Mouse (Mus musculus) urinary bladder, postnatal 14 days (tissue): Measurements from ENCODE around the gene Cacna2d2.
A peak's percentile ranks its signal among the peaks of the same experiment; 100 is the strongest.
"Not testable (repeated sequence)": the region's sequence is repeated elsewhere in the genome, so short reads cannot be mapped to it uniquely, and the experiment has no call there.

Experiments
- DNase-seq: peaks from one replicate; pipeline ENCODE4 v3.0.0; 2021; ENCODE audit warnings: low spot score

Gene Cacna2d2

DNA sequence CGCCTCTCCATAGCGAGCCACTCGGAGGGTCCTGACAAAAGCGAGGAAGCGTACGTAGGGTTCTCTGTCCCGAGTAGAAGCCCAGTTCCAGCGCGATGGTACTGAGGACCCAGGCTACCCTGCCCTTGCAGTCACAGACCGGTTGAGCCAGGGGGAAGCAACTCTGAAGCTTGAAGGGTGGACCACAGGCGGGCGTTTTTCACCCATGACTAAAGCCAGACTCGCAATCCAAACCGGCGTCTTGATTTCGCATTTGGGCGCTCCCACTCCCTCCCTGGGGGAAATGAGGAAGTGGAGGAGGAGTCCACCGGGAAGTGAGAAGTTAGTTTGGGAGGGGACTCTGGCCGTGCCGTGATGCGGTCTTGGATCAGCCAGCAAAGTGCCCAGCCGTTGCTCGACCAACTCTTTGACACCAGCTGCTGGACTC, 155.6 kb downstream of the Cacna2d2 start:
- peak; percentile 70 for DNase-seq

DNA sequence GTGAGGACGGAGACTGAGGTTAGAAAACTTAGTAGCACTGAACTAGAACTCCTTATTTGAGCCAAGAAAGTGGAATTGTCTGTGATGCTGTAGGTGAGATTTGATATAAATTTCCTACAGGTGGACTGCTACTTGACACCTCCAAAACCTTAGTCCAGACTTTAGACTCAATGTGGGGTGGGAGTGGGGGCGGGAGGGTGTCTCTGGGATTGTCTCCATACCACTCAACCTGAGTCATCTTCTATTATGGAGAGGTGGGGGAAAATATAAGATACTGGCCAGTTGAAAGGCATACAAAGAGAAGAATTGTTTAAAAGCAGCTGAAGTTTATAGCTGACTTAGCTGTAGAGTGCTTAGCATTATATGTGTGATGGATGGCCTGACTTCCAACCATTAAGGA, 156.3 kb downstream of the Cacna2d2 start:
- DNase-seq = no peak

DNA sequence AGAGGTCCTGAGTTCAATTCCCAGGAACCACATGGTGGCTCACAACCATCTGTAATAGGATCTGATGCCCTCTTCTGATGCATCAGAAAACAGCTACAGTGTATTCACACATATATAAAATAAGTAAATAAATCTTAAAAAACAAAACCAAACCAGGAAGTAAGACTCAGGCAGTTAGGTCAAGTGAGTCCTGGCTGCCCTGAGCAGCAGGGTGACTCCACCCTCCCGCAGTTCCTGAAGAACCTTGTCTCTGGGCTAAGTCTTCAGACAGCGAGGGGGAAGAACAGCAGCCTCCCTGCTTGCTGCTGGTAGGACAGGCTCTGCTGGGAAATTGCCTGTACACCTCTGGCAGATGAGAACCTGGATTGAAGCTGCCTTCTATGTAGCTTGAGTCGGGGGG, 156.9 kb downstream of the Cacna2d2 start:
- DNase-seq = no peak

DNA sequence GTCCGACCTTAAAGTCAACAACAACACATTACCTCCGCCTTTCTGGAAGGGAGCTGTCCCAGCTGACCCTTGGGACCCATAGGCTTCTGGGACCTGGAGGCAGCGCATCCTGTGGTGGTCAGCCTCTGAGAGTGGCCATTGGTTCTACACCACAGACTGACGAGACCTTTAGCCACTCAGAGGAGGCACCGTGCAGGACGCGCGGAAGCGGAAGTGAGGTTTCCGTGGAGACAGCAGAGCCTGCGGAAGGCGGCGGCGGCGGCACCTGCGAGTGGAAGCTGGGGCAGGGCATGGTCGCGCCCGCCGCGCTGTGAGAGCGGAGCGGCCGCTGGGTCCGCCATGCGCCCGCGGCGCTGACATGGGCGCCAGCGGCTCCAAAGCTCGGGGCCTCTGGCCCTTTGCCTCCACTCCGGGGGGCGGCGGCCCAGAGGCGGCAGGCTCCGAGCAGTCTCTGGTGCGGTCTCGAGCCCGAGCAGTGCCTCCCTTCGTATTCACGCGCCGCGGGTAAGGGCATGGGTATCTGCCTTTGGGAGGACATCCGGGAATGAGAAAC, 163.7 kb downstream of the Cacna2d2 start, which contains the start of gene Tusc2:
Gene Tusc2 (plus strand): TSS at position 227 of the 553 bp plus-strand sequence.
- DNase-seq = peak; percentile 95

DNA sequence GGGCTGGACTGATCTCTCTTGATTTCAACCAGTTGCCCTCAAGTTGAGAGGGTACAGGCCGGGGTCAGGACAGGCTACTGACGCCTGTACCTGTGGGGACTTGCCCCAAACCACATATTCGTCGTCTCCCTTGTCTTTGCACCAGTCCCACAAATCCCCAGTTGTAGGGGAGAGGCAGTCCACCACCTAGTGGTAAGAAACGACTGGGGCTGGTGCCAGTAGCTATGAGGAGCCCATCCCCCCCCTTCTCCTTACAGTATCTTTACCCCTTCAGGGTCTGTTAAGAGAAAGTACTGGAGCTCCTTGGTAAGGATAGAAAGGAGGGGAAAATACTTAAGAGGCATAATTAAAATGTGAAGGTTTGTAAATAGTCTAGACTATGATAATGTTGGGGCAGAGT, 166.1 kb downstream of the Cacna2d2 start:
- DNase-seq = not testable (repeated sequence)

DNA sequence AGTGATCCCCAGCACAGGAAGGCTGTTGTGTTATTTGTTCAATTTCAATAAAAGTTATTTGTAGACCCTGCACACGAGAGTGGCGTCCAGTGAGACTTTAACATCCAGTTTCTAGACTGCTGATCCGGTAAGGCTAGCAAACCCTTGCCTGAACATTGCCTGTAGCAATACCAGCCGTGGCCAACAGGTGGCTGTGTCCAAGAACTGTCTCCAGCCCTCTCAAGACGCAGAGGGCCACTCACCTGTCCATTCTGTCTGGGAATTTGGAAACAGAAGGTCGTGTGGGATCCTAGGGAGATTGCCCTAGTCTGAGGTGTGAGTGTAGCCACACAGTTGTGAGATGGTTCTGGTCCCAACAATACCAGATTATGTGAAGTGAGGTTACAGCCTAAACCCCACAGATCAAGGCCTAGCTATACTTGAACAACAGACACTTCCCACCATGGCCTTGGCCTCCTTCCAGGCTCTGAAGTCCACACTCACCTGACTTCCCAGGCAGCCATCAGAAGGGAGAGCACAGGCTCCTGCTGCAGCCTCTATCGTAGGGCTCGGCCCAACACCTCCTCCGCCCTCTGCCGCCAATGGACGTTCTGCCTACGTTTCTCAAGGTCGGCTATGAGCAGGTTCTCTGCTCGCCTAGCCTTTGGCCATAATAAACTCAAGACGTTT, 166.8 kb downstream of the Cacna2d2 start:
- peak; percentile 90 for DNase-seq

DNA sequence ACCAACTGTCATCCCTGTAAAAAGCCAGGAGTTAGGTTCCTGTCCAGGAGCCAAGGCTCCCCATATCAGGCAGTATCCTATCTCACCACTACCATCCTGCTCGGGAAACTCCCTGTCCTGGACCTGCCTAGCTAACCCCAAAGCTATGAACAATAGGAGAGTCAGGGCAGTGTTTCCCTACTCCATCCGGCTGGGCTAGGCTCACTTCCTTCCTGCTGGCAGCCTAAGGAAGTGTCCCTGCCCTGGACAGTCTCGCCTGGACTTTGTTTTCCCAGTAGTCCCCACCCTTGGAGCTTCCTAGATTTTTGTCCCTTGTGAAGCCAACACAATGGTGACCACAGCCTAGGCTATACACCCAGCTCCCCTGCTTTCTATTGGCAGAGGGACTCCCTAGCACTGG, 167.4 kb downstream of the Cacna2d2 start:
- no peak for DNase-seq

DNA sequence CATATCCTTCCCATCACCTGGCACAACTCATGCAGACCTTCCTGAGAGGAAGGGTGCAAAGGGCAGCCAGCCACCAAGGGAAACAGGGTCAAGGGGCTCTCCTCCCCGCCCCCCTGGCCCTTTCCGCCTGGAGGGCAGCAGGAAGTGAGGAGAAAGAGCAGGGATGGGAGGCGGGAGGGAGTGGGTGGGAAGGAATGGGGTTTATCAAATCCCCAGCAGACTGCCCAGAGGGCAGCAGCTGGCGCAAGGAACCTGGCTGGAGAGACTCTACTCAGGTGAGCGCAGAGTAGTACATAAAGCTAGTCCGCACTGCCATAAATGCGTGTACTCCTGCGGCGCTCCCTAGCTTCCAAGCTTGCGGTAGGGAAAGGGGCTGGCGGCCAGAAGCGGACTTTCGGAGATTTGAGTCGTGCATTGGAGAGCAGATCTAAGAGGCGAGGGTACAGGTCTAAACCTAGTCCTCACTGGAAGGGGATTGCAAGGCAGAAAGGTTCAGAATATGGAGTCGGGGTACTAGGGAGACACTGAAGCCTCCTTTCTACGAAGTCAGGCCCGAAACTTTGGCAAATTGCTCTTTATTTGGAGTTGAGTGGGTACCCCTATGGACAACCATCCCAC, 168.4 kb downstream of the Cacna2d2 start, which contains the start of gene Hyal2:
Gene Hyal2 (plus strand): TSS at position 244 of the 618 bp plus-strand sequence.
- DNase-seq = no peak

DNA sequence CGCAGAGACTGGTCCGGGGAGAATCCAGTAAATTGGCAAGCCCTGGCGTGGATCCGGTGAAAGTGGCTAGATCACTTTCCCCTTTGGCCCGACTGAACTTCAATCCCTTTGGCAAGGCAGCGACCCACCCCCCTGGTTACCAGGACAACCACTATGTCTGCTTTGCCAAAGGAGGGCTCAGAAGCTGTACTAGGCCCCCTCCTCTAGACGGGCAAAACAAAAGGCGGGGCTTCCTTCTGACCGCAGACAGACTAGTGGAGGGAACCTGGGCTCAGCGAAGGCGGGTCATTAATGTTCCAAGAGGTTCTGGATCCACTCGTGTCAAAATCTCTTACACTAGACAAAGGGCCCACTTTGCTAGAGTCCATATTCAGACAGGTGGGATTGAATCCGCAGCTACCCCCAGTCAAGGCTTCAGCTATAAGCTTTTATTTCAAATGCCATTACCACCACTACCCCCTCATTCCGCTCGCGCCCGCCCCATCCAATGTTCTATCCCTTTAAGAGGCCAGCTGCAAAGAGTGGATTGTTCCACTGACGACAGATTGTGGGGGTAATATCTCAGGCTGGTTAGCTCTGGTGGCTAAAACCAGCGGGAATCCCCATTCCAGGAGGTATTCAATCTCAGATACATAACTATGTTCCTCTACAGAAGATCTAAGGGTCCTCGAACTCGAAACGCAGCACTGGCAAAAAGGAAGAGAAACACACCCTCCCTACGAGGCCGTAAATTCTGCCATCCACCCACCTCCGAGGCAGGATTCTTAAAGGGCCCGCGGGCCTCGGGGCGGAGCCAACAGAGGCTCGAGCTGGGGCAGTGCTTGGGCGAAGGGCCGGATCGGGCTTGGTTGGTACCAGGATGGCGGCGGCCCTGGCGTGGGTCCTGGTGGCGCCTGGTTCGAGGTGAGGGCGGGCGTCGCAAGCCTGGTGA, 169.2 kb downstream of the Cacna2d2 start:
- DNase-seq = peak; percentile 89

DNA sequence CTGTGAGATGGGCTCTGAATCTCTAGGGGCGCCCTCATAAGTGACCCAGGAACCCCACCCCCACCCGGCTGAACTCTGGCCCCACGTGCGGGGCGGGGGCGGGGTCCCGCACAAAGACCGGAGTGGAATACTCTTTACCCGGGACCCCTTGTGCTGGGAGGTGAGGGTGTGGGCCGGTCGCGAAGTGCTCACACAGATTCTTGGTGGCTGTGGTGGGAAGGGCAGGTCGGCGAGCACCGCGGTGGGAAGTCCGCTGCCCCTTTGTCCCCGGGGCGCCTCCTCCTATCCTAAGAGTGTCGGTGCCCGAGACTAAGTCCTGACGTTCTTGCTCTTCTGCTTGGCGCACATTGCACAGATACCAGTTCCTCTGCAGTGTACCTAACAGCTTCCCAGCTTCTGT, 169.9 kb downstream of the Cacna2d2 start:
- no peak for DNase-seq

DNA sequence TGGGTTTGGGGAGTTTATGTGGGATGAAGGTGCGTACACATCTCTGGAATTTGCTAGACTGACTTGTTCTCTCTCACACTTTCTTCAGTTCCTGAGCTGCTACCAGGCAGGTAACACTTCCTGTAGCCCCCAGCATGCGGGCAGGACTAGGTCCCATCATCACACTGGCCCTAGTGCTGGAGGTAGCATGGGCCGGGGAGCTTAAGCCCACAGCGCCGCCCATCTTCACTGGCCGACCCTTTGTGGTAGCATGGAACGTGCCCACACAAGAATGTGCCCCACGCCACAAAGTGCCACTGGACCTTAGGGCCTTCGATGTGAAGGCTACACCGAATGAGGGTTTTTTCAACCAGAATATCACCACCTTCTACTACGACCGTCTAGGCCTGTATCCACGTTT, 170.6 kb downstream of the Cacna2d2 start:
- DNase-seq = no peak

DNA sequence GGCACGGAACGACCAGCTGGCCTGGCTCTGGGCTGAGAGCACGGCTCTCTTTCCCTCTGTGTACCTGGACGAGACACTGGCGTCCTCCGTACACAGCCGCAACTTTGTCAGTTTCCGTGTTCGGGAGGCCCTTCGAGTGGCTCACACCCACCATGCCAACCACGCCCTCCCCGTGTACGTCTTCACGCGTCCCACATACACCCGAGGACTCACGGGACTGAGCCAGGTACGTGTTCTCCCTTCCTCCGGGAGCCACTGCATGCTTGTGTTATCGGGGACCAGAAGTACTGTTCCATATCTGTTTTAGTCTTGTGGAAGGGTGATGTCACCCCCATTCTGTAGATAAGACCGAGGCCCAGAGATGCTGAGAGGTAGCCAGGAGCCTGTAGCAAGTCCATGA, 171.4 kb downstream of the Cacna2d2 start:
- no peak for DNase-seq

DNA sequence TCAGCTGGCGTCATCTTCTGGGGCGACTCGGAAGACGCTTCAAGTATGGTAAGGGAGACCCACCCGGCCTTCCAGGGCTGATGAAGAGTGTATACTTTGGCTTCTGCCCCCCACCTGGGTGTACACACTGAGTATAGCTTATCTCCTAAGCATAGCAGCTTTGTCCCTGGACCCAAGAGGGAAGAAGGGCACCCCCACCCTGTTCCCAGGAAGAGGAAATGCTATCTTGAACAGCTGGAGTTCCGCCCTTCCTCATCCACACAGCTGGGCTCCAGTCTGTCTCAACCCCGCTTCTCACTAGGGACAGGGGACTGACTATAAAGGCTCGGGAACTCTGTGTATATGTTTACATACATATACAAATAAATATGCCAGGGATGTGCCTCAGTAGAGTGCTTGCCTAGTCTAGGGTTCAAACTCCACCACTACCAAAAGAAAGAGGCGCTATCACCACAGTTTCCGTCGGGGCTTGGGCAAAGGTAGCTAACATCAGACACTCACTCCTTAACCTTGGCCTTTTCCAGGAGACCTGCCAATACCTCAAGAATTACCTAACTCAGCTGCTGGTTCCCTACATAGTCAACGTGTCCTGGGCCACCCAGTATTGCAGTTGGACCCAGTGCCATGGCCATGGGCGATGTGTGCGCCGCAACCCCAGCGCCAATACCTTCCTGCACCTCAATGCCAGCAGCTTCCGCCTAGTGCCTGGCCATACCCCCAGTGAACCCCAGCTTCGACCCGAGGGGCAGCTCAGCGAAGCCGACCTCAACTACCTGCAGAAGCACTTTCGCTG, 172.3 kb downstream of the Cacna2d2 start:
- DNase-seq = no peak

DNA sequence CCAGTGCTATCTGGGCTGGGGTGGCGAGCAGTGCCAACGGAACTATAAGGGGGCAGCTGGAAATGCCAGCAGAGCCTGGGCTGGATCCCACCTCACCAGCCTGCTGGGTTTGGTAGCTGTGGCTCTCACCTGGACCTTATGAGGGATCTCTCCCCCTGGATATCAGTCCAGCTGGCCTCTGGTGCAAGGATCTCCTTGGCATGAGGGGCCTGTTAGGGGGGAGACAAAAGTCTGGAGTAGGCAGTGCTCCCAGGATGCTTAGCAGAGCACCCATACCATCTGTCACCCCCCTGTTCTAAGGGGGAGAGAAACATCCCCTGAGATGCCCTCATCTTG, 172.9 kb downstream of the Cacna2d2 start:
- DNase-seq = no peak

DNA sequence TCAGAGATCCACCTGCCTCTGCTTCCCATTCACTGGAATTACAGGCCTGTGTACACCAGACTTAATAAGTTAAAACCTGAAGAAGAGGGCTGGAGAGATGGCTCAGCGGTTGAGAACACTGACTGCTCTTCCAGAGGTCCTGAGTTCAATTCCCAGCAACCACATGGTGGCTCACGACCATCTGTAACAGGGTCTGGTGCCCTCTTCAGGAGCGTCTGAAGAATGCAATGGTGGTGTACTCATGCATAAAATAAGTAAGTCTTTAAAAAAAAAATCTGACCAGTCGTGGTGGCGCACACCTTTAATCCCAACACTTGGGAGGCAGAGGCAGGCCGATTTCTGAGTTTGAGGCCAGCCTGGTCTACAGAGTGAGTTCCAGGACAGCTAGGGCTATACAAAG, 174.4 kb downstream of the Cacna2d2 start:
- DNase-seq = not testable (repeated sequence)

DNA sequence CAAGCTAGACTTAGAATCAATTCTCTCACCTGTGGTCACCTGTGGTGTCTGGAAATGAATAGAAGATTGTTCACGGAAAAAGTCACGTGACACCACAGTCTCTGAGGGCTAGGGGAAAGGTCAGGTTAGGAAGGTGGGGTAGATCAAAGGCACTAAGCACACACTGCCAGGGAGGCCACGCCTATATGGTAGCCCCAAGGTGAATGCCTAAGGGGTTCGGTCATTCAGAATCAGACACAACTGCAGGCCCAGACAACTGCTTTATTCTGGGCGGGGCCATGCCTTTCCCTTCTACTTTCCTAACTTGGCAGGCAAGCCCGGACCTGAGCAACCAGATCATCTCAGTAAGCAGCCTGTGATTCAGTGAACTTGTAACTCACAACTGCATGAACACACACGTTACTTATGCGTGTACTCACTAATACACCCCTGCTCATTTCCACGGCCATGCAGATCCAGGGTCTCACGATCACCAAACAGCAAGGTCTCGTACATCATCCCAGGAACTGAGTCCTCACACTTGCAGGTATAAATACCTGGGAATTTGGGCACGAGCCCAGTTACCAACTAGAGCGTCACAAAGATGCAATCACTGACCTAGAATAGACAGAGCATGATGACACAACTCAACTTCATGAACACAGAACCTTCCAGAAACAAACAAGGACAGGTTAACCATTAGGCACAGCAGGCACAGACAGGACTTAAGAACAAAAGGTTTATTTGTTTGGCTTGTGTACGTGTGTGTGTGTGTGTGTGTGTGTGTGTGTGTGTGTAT, 176.4 kb downstream of the Cacna2d2 start:
- peak; percentile 84 for DNase-seq

DNA sequence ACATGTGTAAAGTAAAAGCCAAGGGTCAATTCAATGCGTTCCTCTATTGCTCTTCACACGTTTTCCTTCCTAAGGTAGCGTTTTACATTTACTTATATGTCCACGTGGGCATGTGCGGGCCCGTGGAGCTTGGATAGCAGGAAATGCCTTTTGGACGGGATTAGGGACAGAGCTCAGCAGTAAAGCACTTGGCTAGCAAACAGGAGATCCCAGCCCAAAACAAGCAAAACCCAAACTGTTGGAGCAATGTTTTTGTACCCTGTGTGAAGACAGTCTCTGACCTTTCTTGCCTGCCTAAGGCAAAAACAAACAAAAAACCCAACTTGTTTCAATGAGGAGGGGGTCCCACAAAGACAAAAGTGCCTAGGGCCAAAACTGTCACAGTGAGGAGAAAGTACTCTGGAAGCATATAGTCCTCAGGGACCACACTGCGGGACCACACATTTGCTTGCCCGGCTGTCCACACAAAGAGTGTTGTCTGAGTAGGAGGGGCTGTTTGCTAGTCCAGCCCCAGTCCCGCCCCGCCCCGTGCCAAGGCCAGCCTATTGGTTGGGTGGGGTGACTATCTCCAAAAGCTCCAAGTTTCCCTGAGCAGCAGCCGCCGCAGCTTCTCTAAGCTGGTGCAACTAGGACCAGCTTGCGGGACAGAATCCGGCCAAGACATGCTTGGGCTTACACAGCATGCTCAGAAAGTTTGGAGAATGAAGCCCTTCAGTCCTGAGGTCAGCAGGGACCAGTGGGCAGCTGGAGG, 177.1 kb downstream of the Cacna2d2 start, which contains the start of gene Hyal1:
Gene Hyal1 (plus strand): TSS at position 571 of the 751 bp plus-strand sequence.
- DNase-seq = peak; percentile 90

DNA sequence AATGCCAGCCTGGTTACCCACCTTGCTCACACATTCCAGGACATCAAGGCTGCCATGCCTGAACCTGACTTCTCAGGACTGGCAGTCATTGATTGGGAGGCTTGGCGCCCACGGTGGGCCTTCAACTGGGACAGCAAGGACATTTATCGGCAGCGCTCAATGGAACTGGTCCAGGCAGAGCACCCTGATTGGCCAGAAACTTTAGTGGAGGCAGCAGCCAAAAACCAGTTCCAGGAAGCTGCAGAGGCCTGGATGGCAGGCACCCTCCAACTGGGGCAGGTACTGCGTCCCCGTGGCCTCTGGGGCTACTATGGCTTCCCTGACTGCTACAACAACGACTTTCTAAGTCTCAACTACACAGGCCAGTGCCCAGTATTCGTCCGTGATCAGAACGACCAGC, 178.5 kb downstream of the Cacna2d2 start:
- no peak for DNase-seq

DNA sequence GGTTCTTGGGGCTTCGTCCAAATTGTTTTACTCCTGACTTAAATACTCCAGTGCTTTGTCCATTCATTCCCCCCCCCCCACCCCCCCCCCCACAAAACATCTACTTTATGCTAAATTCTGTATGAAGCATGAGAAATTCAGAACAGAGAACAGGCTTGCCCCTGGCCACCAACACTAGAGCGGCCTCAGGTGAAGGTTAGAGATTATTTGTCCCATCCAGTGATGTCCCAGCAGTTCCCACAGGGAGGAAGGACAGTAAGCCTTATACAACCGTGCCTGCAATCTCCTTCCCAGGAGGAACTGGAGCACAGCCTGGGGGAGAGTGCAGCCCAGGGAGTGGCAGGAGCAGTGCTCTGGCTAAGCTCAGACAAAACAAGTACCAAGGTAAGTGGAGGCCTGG, 179.2 kb downstream of the Cacna2d2 start, which contains the start of gene Naa80:
Gene Naa80 (plus strand): TSS at position 301 of the 400 bp plus-strand sequence.
- no peak for DNase-seq
